Mouse (Mus musculus) heart, embryonic 14.5 days (tissue): ENCODE data around the gene Cacna1d. TPM values are rescaled to one million over a fixed set of nuclear protein-coding genes. Genes with fewer than 3 reads are reported as not detected.

Experiments
- ATAC-seq: fragments of 200-750 bp; cut with Nextera tagmentation; 2 replicates; pipeline ENCODE4 v1.8.0; 2017; ENCODE audit warnings: low read depth, moderate TSS enrichment; ENCODE audit not compliant: insufficient number of reproducible peaks, insufficient read depth, low FRiP score
- H3K27ac ChIP-seq, 2 experiments: fragments of 200-500 bp in 1 of 2; fragments of 300-500 bp in 1 of 2; sonication (generic) in 1 of 2; replicated peaks in 1 of 2; 2 replicates each; pipeline ENCODE4 v1.5.1; 2012 to 2014; ENCODE audit warnings: low read depth in 2 of 2, low read length in 2 of 2, control low read depth in 1 of 2, mild to moderate bottlenecking in 1 of 2, mixed read lengths in 1 of 2; ENCODE audit not compliant: control insufficient read depth in 1 of 2, insufficient read depth in 1 of 2
- H3K27me3 ChIP-seq: fragments of 300-500 bp; sonication (generic); 2 replicates; pipeline ENCODE4 v1.6.1; 2014; ENCODE audit warnings: mild to moderate bottlenecking, low read length, control low read depth; ENCODE audit not compliant: control insufficient read depth, insufficient read depth
- H3K36me3 ChIP-seq: fragments of 300-500 bp; sonication (generic); 2 replicates; pipeline ENCODE4 v1.6.1; 2014; ENCODE audit warnings: mild to moderate bottlenecking, control low read depth, low read length, mixed read lengths; ENCODE audit not compliant: control insufficient read depth, insufficient read depth
- H3K4me1 ChIP-seq, 2 experiments: fragments of 200-500 bp in 1 of 2; fragments of 300-500 bp in 1 of 2; sonication (generic) in 1 of 2; 2 replicates each; pipeline ENCODE4 v1.6.1; 2012 to 2014; ENCODE audit warnings: low read length in 2 of 2, control low read depth in 1 of 2, mixed read lengths in 1 of 2; ENCODE audit not compliant: control insufficient read depth in 2 of 2, insufficient read depth in 2 of 2
- H3K4me2 ChIP-seq: fragments of 300-500 bp; sonication (generic); 2 replicates; pipeline ENCODE4 v1.6.1; 2014; ENCODE audit warnings: mild to moderate bottlenecking, low read length
- H3K4me3 ChIP-seq, 2 experiments: fragments of 200-500 bp in 1 of 2; fragments of 300-500 bp in 1 of 2; sonication (generic) in 1 of 2; 2 replicates each; pipeline ENCODE4 v1.5.1; 2012 to 2014; ENCODE audit warnings: low read length in 2 of 2, mild to moderate bottlenecking in 2 of 2, control low read depth in 1 of 2, low read depth in 1 of 2, moderate library complexity in 1 of 2; ENCODE audit not compliant: control insufficient read depth in 1 of 2, insufficient read depth in 1 of 2
- H3K9ac ChIP-seq: fragments of 300-500 bp; sonication (generic); 2 replicates; pipeline ENCODE4 v1.6.1; 2014; ENCODE audit warnings: mild to moderate bottlenecking, low read length
- H3K9me3 ChIP-seq: fragments of 300-500 bp; sonication (generic); 2 replicates; pipeline ENCODE4 v1.6.1; 2016; ENCODE audit warnings: low read length, control low read depth; ENCODE audit not compliant: control insufficient read depth
- WGBS: fragments of 180-500 bp; shearing (Covaris S2); extraction: QIAGEN DNeasy Blood & Tissue Kit; methylation state at CpG from one replicate; pipeline ENCODE4 v1.1.7; 2014; 5-methylcytosine and 5-hydroxymethylcytosine counted together
- polyA plus RNA-seq: library from polyadenylated mRNA; unstranded; fragments of >200 nt; fragmentation: Nextera tagmentation; extraction: Ambion mirVana; gene quantifications from 2 replicates; pipeline ENCODE4 v1.2.1, GENCODE M21; 2014

Cacna1d gene
- polyA plus RNA-seq, 1 experiment from 2014 or later = 13.1 TPM

GRCm38 (mm10) chr14:30133684-30134083 lies 357.6 kb downstream of the Cacna1d start:
- Histone ChIP-seq H3K27me3 (no peaks in the 10 kb centered on the region), H3K4me1 (peaks cover 7% of the 10 kb centered on the region in 2 experiments; a peak in 3 of 4 replicates), H3K27ac (no peak overlapping the region), H3K9ac (no peak overlapping the region), H3K36me3 (no peaks in the 10 kb centered on the region), H3K4me3 (no peak overlapping the region), H3K4me2 (no peak overlapping the region), H3K9me3 (no peaks in the 10 kb centered on the region)
- WGBS = 67% methylated on average over 3 of the region's 3 CpGs
- no peak for ATAC-seq

DNA sequence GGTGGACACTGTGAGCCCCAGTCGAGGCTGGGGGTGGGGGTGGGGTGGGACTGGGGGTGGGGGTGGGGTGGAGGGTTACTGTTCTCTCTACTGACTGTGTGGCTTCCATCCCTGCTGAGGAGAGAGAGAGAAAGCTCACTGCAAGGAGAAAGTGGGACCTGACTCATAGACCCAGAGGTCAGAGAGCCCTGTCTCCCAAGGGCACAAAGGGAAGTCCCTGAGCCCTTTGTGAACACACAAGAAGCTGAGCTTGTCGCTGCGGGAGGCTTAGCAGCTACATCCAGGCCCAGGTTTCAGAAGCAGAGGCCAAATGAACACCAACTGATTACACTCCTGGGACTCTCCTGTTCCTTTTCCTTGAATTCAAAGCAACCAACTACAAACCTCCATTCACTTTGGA lies 360.0 kb downstream of the Cacna1d start:
- no peak overlapping the region for H3K4me3 ChIP-seq
- ATAC-seq = no peak
- H3K4me2 ChIP-seq = no peak overlapping the region
- peaks cover 5% of the 10 kb centered on the region in 2 experiments; a peak in 2 of 4 replicates for H3K4me1 ChIP-seq
- no peaks in the 10 kb centered on the region for H3K9me3 ChIP-seq
- WGBS = 28% methylated on average over 3 of the region's 3 CpGs
- H3K27me3 ChIP-seq = no peaks in the 10 kb centered on the region
- no peak overlapping the region for H3K9ac ChIP-seq
- H3K27ac ChIP-seq = no peak overlapping the region
- H3K36me3 ChIP-seq = no peaks in the 10 kb centered on the region

DNA sequence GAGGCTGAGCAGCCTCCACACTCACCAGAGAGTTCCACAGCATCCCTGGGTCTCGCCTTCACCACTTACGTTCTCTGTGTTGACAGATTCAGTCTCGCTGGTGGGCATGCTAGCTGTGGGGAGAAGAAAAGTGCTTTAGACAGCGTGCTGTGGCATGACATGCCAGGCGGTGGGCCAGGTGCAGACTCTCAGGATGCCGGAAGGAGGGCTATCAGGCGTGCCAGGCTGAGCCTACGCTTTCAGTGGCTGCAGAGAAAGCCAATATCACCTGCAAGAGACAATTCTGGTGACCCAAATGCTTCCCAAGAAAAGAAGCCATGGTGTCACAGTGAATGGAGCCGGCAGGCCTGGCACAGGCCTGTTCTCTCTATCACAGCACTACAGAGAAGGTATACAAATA lies 361.2 kb downstream of the Cacna1d start:
- Histone ChIP-seq H3K9ac (no peak overlapping the region), H3K4me2 (no peak overlapping the region), H3K27me3 (no peaks in the 10 kb centered on the region), H3K4me3 (no peak overlapping the region), H3K27ac (no peak overlapping the region), H3K36me3 (no peaks in the 10 kb centered on the region), H3K4me1 (peaks cover 0 to 2% of the 10 kb centered on the region in 2 experiments; a peak in 1 of 4 replicates), H3K9me3 (no peaks in the 10 kb centered on the region)
- 88% methylated on average over 9 of the region's 9 CpGs for WGBS
- no peak for ATAC-seq

DNA sequence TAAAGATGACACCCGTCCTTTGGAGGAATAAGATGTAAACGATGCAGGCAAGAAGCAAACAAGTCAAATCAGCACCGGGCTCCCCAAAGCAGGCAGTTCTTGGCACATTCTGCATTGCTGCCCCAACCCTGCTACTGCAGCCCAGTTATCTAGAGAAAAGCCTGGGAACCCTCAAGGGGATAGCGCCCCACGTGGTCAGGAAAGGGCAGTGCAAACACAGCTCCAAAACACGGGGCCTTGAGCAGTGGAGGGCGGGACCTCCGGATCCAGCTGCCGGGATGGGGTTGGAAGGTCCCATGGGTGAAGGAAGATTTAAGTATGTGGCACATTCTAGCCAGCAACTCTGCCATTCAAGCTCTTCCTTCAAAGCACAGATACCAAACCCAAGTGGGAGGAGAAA lies 361.9 kb downstream of the Cacna1d start:
- H3K9me3 ChIP-seq = no peaks in the 10 kb centered on the region
- WGBS = 37% methylated on average over 9 of the region's 9 CpGs
- peaks cover 0 to 4% of the 10 kb centered on the region in 2 experiments; a peak in 1 of 4 replicates for H3K4me1 ChIP-seq
- no peak overlapping the region for H3K4me2 ChIP-seq
- no peaks in the 10 kb centered on the region for H3K27me3 ChIP-seq
- no peaks in the 10 kb centered on the region for H3K36me3 ChIP-seq
- no peak overlapping the region for H3K4me3 ChIP-seq
- H3K9ac ChIP-seq = no peak overlapping the region
- no peak for ATAC-seq
- no peak overlapping the region for H3K27ac ChIP-seq

DNA sequence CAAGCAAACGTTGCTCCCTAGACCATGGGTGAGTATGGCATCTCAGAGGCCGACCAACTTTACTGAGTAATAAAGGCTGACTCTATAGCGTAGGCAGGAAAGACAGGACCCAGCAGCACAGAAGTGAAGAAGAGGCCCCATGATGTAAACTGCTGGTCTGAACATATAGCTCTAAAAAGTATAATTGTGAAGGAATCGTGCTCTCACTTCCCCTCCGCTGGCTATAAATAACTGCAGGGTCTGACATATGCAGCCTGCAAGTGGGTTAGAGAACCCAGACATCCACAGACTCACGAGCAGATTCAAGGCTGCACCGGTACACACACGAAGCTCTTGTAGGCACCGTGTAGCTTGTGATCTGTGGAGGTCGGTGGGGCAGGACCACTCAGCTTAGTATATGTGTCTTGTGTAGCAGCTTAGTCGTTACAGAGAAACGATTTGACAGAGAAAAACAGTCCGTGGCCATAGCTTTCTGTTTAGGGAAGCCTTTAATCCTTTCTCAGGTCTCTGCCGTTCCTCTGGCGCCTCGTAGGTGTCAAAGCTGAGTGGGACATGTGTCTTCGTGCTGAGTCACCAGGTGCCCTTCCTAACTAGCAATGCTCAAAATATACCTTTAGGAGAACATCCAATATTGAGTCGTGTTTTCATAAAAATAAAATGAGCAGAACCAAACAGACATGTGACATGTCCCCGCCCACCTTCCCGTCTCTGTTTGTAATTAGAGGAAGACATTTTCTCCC lies 366.1 kb downstream of the Cacna1d start:
- WGBS = 56% methylated on average over 20 of the region's 20 CpGs
- Histone ChIP-seq H3K9ac (no peak overlapping the region), H3K27ac (no peak overlapping the region), H3K4me3 (no peak overlapping the region), H3K4me2 (0 out of 2 replicates have a peak overlapping the region, but pooled peaks have one; percentile 0), H3K4me1 (peaks cover 0 to 4% of the 10 kb centered on the region in 2 experiments; a peak in 1 of 4 replicates), H3K36me3 (no peaks in the 10 kb centered on the region), H3K27me3 (no peaks in the 10 kb centered on the region), H3K9me3 (no peaks in the 10 kb centered on the region)
- ATAC-seq = no peak

DNA sequence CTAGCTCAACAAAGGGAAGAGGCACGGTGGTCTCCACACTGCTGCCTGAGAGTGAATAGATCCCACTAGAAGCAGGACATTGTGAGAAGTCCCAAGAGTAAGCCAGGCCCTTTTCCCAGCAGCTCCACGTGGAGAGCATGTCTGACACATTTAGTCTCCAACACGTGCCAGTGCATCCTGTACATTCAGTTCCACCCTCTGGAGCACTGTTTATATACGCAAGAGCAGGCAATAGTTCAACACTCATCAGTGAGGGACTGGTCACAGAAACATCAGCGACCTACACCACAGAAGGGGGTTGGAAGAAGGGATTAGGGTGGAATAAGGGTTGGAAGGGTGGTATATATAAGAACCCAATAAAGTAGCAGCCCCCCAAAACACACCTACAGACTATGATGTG lies 371.2 kb downstream of the Cacna1d start:
- Histone ChIP-seq H3K36me3 (no peaks in the 10 kb centered on the region), H3K4me1 (peaks cover 0 to under 1% of the 10 kb centered on the region in 2 experiments; a peak in 1 of 4 replicates), H3K27ac (no peak overlapping the region), H3K9ac (no peak overlapping the region), H3K27me3 (no peaks in the 10 kb centered on the region), H3K9me3 (no peaks in the 10 kb centered on the region), H3K4me3 (no peak overlapping the region), H3K4me2 (no peak overlapping the region)
- no peak for ATAC-seq
- WGBS = 76% methylated on average over 5 of the region's 5 CpGs

- H3K4me3 ChIP-seq = no peak overlapping the region
- H3K27ac ChIP-seq = peak overlapping the region; percentile 70 to 72
- H3K9me3 ChIP-seq = no peaks in the 10 kb centered on the region
- peak overlapping the region; percentile 11; the same call in 1 of the 2 replicates for H3K4me2 ChIP-seq
- peaks cover 13 to 16% of the 10 kb centered on the region in 2 experiments for H3K4me1 ChIP-seq
- H3K9ac ChIP-seq = no peak overlapping the region
- no peak for ATAC-seq
- 31% methylated on average over 9 of the region's 9 CpGs for WGBS
- no peaks in the 10 kb centered on the region for H3K27me3 ChIP-seq
- H3K36me3 ChIP-seq = no peaks in the 10 kb centered on the region
Observed at GRCm38 (mm10) chr14:30113392-30114108, 377.7 kb downstream of the Cacna1d start.
